ENCODE assay signal across 12 mouse cellular contexts in the genomic region with DNA sequence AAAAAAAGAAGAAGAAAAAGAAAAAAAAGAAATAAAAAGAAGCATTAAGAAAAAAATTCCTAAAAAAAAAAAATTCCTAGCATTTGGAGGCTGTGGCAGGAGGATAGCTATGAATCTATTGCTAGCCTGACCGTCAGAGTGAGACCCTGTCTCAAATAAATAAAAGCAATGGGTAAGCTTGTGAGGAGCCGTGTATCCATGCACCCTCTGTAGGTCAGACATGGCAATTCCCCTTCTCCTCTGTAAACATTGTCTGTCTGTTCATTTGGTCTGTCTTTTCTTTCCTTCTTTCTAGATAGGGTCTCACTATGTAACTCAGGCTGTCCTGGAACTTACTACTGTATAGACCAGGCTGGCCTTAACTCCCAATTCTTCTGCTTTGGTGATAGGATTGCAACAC. TPM values are rescaled to one million over a fixed set of nuclear protein-coding genes. Genes with fewer than 3 reads are reported as not detected.
DNase-seq lines count a peak whose midpoint lies in the region; ATAC-seq and TF ChIP-seq lines count a peak whose summit lies in the region.
"Had no signal": no experiment of that assay in that cellular context is flagged by ENCODE, and none has a peak within 500 bp of the region (broad histone marks: within the 10 kb centered on the region; RNA-seq: fewer than 3 reads in every experiment).

No protein-coding gene starts in this region.

- H3K9me3 ChIP-seq in hindbrain, embryonic 11.5 days (ENCODE audit: control insufficient read depth, low read length), result no peaks in the 10 kb centered on the region
- no peaks in the 10 kb centered on the region for H3K9me3 ChIP-seq in hindbrain, embryonic 16.5 days (ENCODE audit: control insufficient read depth, low read length)
- no peaks in the 10 kb centered on the region for H3K9me3 ChIP-seq in midbrain, postnatal 0 days (ENCODE audit: low read length)
- no peaks in the 10 kb centered on the region for H3K9me3 ChIP-seq in midbrain, embryonic 15.5 days
- no peaks in the 10 kb centered on the region for H3K9me3 ChIP-seq in embryonic facial prominence, embryonic 14.5 days (ENCODE audit: control insufficient read depth, low read length)

- H3K27ac ChIP-seq in hindbrain, embryonic 11.5 days (ENCODE audit: low read depth, low read length), result no peak overlapping the region
- no peak overlapping the region for H3K27ac ChIP-seq in hindbrain, embryonic 16.5 days (ENCODE audit: low read depth, low read length)
- H3K27ac ChIP-seq in midbrain, postnatal 0 days (ENCODE audit: low read depth, low read length), result no peak overlapping the region
- no peak overlapping the region for H3K27ac ChIP-seq in midbrain, embryonic 15.5 days
- no peak overlapping the region; the same call in 1 of the 2 replicates for H3K27ac ChIP-seq in embryonic facial prominence, embryonic 14.5 days (replicated peaks; ENCODE audit: low read depth, low read length)
- H3K27ac ChIP-seq: hindbrain, embryonic 14.5 days had no signal

- DNase-seq in hindbrain, embryonic 11.5 days (ENCODE audit: low spot score), result peak; percentile 4
- peak; percentile 49 for DNase-seq in midbrain, postnatal 0 days (ENCODE audit: low spot score)
- peak; percentile 23 for DNase-seq in embryonic facial prominence, embryonic 14.5 days (ENCODE audit: low spot score)
- DNase-seq in frontal cortex, adult 2 months (ENCODE audit: extremely low spot score in 1 of 2, low spot score in 1 of 2), result no peak
- no peak for DNase-seq in left cerebral cortex, postnatal 36 days (ENCODE audit: low spot score in 2 of 2)
- DNase-seq: layer of hippocampus, postnatal 36 days; right cerebral cortex, postnatal 4 days; thymus, postnatal 25 days had no signal

- intact Hi-C loops in left cerebral cortex, postnatal 36 days (cut with DNase I), result no loop called here

- no peak for ATAC-seq in hindbrain, embryonic 11.5 days (ENCODE audit: low FRiP score)
- no peak for ATAC-seq in hindbrain, embryonic 16.5 days
- ATAC-seq in midbrain, postnatal 0 days (ENCODE audit: low FRiP score), result no peak
- no peak for ATAC-seq in midbrain, embryonic 15.5 days (replicated peaks)
- no peak for ATAC-seq in embryonic facial prominence, embryonic 14.5 days (ENCODE audit: low read depth)

- H3K4me1 ChIP-seq in hindbrain, embryonic 11.5 days (replicated peaks; ENCODE audit: control insufficient read depth, insufficient read depth, low read length), result no peaks in the 10 kb centered on the region
- no peaks in the 10 kb centered on the region for H3K4me1 ChIP-seq in hindbrain, embryonic 16.5 days (ENCODE audit: control insufficient read depth, insufficient read depth, low read depth, low read length)
- H3K4me1 ChIP-seq in midbrain, postnatal 0 days (ENCODE audit: insufficient read depth, low read length), result no peaks in the 10 kb centered on the region
- no peaks in the 10 kb centered on the region for H3K4me1 ChIP-seq in midbrain, embryonic 15.5 days
- H3K4me1 ChIP-seq in embryonic facial prominence, embryonic 14.5 days (ENCODE audit: control insufficient read depth, insufficient read depth, low read length), result no peaks in the 10 kb centered on the region; the same call in 1 of the 2 replicates

- WGBS in hindbrain, embryonic 11.5 days, result 38% methylated on average over 2 of the region's 2 CpGs
- WGBS in hindbrain, embryonic 16.5 days, result 24% methylated on average over 2 of the region's 2 CpGs
- 19% methylated on average over 2 of the region's 2 CpGs for WGBS in midbrain, postnatal 0 days
- WGBS in midbrain, embryonic 15.5 days, result 13% methylated on average over 2 of the region's 2 CpGs
- 13% methylated on average over 2 of the region's 2 CpGs for WGBS in embryonic facial prominence, embryonic 14.5 days

- H3K4me3 ChIP-seq in hindbrain, embryonic 11.5 days (ENCODE audit: low read depth, low read length), result no peak overlapping the region
- H3K4me3 ChIP-seq in hindbrain, embryonic 16.5 days (ENCODE audit: low read length), result no peak overlapping the region
- no peak overlapping the region for H3K4me3 ChIP-seq in midbrain, postnatal 0 days (ENCODE audit: low read depth, low read length)
- H3K4me3 ChIP-seq in midbrain, embryonic 15.5 days, result no peak overlapping the region
- no peak overlapping the region for H3K4me3 ChIP-seq in embryonic facial prominence, embryonic 14.5 days (ENCODE audit: low read depth, low read length)
- H3K4me3 ChIP-seq: myocyte had no signal

- no peaks in the 10 kb centered on the region for H3K27me3 ChIP-seq in hindbrain, embryonic 11.5 days (ENCODE audit: control insufficient read depth, insufficient read depth, low read length)
- H3K27me3 ChIP-seq in hindbrain, embryonic 16.5 days (replicated peaks; ENCODE audit: control insufficient read depth, insufficient read depth, low read length), result no peaks in the 10 kb centered on the region
- H3K27me3 ChIP-seq in midbrain, postnatal 0 days (ENCODE audit: insufficient read depth, low read length), result no peaks in the 10 kb centered on the region
- no peaks in the 10 kb centered on the region for H3K27me3 ChIP-seq in midbrain, embryonic 15.5 days (replicated peaks)
- H3K27me3 ChIP-seq in embryonic facial prominence, embryonic 14.5 days (replicated peaks; ENCODE audit: control insufficient read depth, insufficient read depth, low read length), result no peaks in the 10 kb centered on the region

- no peak overlapping the region for H3K9ac ChIP-seq in hindbrain, embryonic 11.5 days (ENCODE audit: low read depth, low read length)
- H3K9ac ChIP-seq in hindbrain, embryonic 16.5 days (ENCODE audit: low read depth, low read length), result no peak overlapping the region
- no peak overlapping the region for H3K9ac ChIP-seq in midbrain, postnatal 0 days (replicated peaks; ENCODE audit: low read length, poor library complexity, severe bottlenecking)
- no peak overlapping the region for H3K9ac ChIP-seq in midbrain, embryonic 15.5 days
- no peak overlapping the region for H3K9ac ChIP-seq in embryonic facial prominence, embryonic 14.5 days (ENCODE audit: low read depth, low read length)
- H3K9ac ChIP-seq: hindbrain, embryonic 14.5 days had no signal

- no peaks in the 10 kb centered on the region for H3K36me3 ChIP-seq in hindbrain, embryonic 11.5 days (ENCODE audit: control insufficient read depth, insufficient read depth, low read length)
- no peaks in the 10 kb centered on the region for H3K36me3 ChIP-seq in hindbrain, embryonic 16.5 days (ENCODE audit: control insufficient read depth, insufficient read depth, low read length)
- no peaks in the 10 kb centered on the region for H3K36me3 ChIP-seq in midbrain, postnatal 0 days (ENCODE audit: insufficient read depth, low read length)
- H3K36me3 ChIP-seq in midbrain, embryonic 15.5 days (replicated peaks), result no peaks in the 10 kb centered on the region
- H3K36me3 ChIP-seq in embryonic facial prominence, embryonic 14.5 days (ENCODE audit: control insufficient read depth, insufficient read depth, low read length), result no peaks in the 10 kb centered on the region

- TF ChIP-seq CTCF in midbrain, postnatal 0 days (IDR thresholded peaks at IDR 0.05), result peak; percentile 65

- no peak overlapping the region for H3K4me2 ChIP-seq in hindbrain, embryonic 11.5 days (replicated peaks; ENCODE audit: low read depth, low read length)
- no peak overlapping the region for H3K4me2 ChIP-seq in hindbrain, embryonic 16.5 days (ENCODE audit: low read length)
- H3K4me2 ChIP-seq in midbrain, postnatal 0 days (ENCODE audit: low read depth, low read length, poor library complexity, severe bottlenecking), result no peak overlapping the region
- H3K4me2 ChIP-seq in midbrain, embryonic 15.5 days, result no peak overlapping the region
- H3K4me2 ChIP-seq in embryonic facial prominence, embryonic 14.5 days (ENCODE audit: low read depth, low read length), result no peak overlapping the region
- H3K4me2 ChIP-seq: hindbrain, embryonic 14.5 days had no signal

RNA-seq across cellular contexts. Expression of a gene that starts 10.5 kb away (rescaled TPM):
- 0.25 and 0.88 TPM in 2 replicates for polyA plus RNA-seq in hindbrain, embryonic 11.5 days (2014; fragmentation: Nextera tagmentation; extraction: Ambion mirVana)
- polyA plus RNA-seq in hindbrain, embryonic 16.5 days (2015; fragmentation: Nextera tagmentation; extraction: Ambion mirVana), result 0.62 and 0.70 TPM in 2 replicates
- 2.0 and 4.2 TPM in 2 replicates for total RNA-seq in midbrain, postnatal 0 days (2014; rRNA removed)
- polyA plus RNA-seq in midbrain, postnatal 0 days (2015; fragmentation: Nextera tagmentation; extraction: Ambion mirVana), result 1.1 and 1.2 TPM in 2 replicates
- polyA plus RNA-seq in midbrain, embryonic 15.5 days (2015; fragmentation: Nextera tagmentation; extraction: Ambion mirVana), result 0.47 and 1.7 TPM in 2 replicates
- polyA plus RNA-seq in embryonic facial prominence, embryonic 14.5 days (2014; fragmentation: Nextera tagmentation; extraction: Ambion mirVana), result 37.1 and 74.1 TPM in 2 replicates
- polyA plus RNA-seq in frontal cortex, adult 2 months (2012; rRNA removed), result 2.9 and 3.4 TPM in 2 replicates
- 1 to 10 TPM in 1 of 2 experiments, under 1 TPM in 1; 0.86 to 2.4 TPM for total RNA-seq in left cerebral cortex, postnatal 36 days (2021)

RNA-seq across cellular contexts. Expression of a gene that starts 30.5 kb away (rescaled TPM):
- 16.6 and 22.4 TPM in 2 replicates for polyA plus RNA-seq in hindbrain, embryonic 11.5 days (2014; fragmentation: Nextera tagmentation; extraction: Ambion mirVana)
- polyA plus RNA-seq in hindbrain, embryonic 16.5 days (2015; fragmentation: Nextera tagmentation; extraction: Ambion mirVana), result 16.1 and 19.1 TPM in 2 replicates
- 12.7 and 16.1 TPM in 2 replicates for total RNA-seq in midbrain, postnatal 0 days (2014; rRNA removed)
- 12.8 and 13.1 TPM in 2 replicates for polyA plus RNA-seq in midbrain, postnatal 0 days (2015; fragmentation: Nextera tagmentation; extraction: Ambion mirVana)
- 23.9 and 24.5 TPM in 2 replicates for polyA plus RNA-seq in midbrain, embryonic 15.5 days (2015; fragmentation: Nextera tagmentation; extraction: Ambion mirVana)
- 10.3 and 11.8 TPM in 2 replicates for polyA plus RNA-seq in embryonic facial prominence, embryonic 14.5 days (2014; fragmentation: Nextera tagmentation; extraction: Ambion mirVana)
- 20.0 and 20.5 TPM in 2 replicates for polyA plus RNA-seq in frontal cortex, adult 2 months (2012; rRNA removed)
- 10 to 100 TPM; 24.5 to 25.9 TPM for total RNA-seq in left cerebral cortex, postnatal 36 days (2021)

RNA-seq across cellular contexts. Expression of a gene that starts 45.9 kb away (rescaled TPM):
- polyA plus RNA-seq in hindbrain, embryonic 11.5 days (2014; fragmentation: Nextera tagmentation; extraction: Ambion mirVana), result 130 and 134 TPM in 2 replicates
- 81.3 and 81.5 TPM in 2 replicates for polyA plus RNA-seq in hindbrain, embryonic 16.5 days (2015; fragmentation: Nextera tagmentation; extraction: Ambion mirVana)
- total RNA-seq in midbrain, postnatal 0 days (2014; rRNA removed), result 33.4 and 43.1 TPM in 2 replicates
- polyA plus RNA-seq in midbrain, postnatal 0 days (2015; fragmentation: Nextera tagmentation; extraction: Ambion mirVana), result 112 and 113 TPM in 2 replicates
- polyA plus RNA-seq in midbrain, embryonic 15.5 days (2015; fragmentation: Nextera tagmentation; extraction: Ambion mirVana), result 91.5 and 92.0 TPM in 2 replicates
- 107 TPM in 2 replicates for polyA plus RNA-seq in embryonic facial prominence, embryonic 14.5 days (2014; fragmentation: Nextera tagmentation; extraction: Ambion mirVana)
- 53.1 and 53.3 TPM in 2 replicates for polyA plus RNA-seq in frontal cortex, adult 2 months (2012; rRNA removed)
- 10 to 100 TPM; 52.6 to 58.8 TPM for total RNA-seq in left cerebral cortex, postnatal 36 days (2021)

Comparison
In these comparisons a context has a peak if more than half of its experiments do, and no peak if none do; other contexts are left out.
1. DNase-seq: peak in hindbrain, embryonic 11.5 days (single experiment), midbrain, postnatal 0 days (single experiment) and embryonic facial prominence, embryonic 14.5 days (single experiment); none in frontal cortex, adult 2 months (0 of 2) and left cerebral cortex, postnatal 36 days (0 of 2).